Mouse (Mus musculus): ENCODE data around the gene Hsd17b14.
"Not testable (repeated sequence)": the region's sequence is repeated elsewhere in the genome, so short reads cannot be mapped to it uniquely, and the experiment has no call there.

Gene Hsd17b14

GRCm38 (mm10) chr7:45554744-45555143, at the start of gene Hsd17b14:
Hsd17b14 (plus strand) TSS chr7:45554893.
- DNase-seq: no peak

GRCm38 (mm10) chr7:45507583-45507982, 47.1 kb upstream of the Hsd17b14 start:
- DNase-seq: no peak

- DNase-seq: no peak
Observed at GRCm38 (mm10) chr7:45508561-45508960, 46.1 kb upstream of the Hsd17b14 start.

GRCm38 (mm10) chr7:45509181-45509882, 45.4 kb upstream of the Hsd17b14 start:
- no peak for DNase-seq

GRCm38 (mm10) chr7:45509912-45510787, 44.5 kb upstream of the Hsd17b14 start, which contains the start of gene Nucb1:
Nucb1 (minus strand) TSS chr7:45510406.
- peak; percentile 87 for DNase-seq

- no peak for DNase-seq
Observed at GRCm38 (mm10) chr7:45514411-45514810, 40.3 kb upstream of the Hsd17b14 start.

GRCm38 (mm10) chr7:45515436-45515835, 39.3 kb upstream of the Hsd17b14 start:
- no peak for DNase-seq

- not testable (repeated sequence) for DNase-seq
Observed at GRCm38 (mm10) chr7:45516846-45517245, 37.8 kb upstream of the Hsd17b14 start.

GRCm38 (mm10) chr7:45518618-45519017, 36.1 kb upstream of the Hsd17b14 start:
- no peak for DNase-seq

GRCm38 (mm10) chr7:45519345-45520120, 35.2 kb upstream of the Hsd17b14 start:
- DNase-seq: no peak

GRCm38 (mm10) chr7:45520605-45521004, 34.1 kb upstream of the Hsd17b14 start:
- no peak for DNase-seq

GRCm38 (mm10) chr7:45521728-45522184, 32.9 kb upstream of the Hsd17b14 start:
- DNase-seq: peak; percentile 86

- no peak for DNase-seq
Observed at GRCm38 (mm10) chr7:45522194-45522752, 32.4 kb upstream of the Hsd17b14 start.

- no peak for DNase-seq
Observed at GRCm38 (mm10) chr7:45522957-45523676, 31.6 kb upstream of the Hsd17b14 start.

- no peak for DNase-seq
Observed at GRCm38 (mm10) chr7:45523678-45524170, 31.0 kb upstream of the Hsd17b14 start.

GRCm38 (mm10) chr7:45524841-45525621, 29.7 kb upstream of the Hsd17b14 start:
- DNase-seq: no peak

GRCm38 (mm10) chr7:45525809-45526473, 28.8 kb upstream of the Hsd17b14 start, which contains the start of the genes Ppp1r15a and Plekha4:
Ppp1r15a (minus strand) TSS chr7:45526268.
Plekha4 (plus strand) TSS chr7:45526330.
- DNase-seq: peak; percentile 94

- DNase-seq: no peak
Observed at GRCm38 (mm10) chr7:45526474-45527120, 28.1 kb upstream of the Hsd17b14 start.

GRCm38 (mm10) chr7:45527169-45527568, 27.5 kb upstream of the Hsd17b14 start:
- DNase-seq: not testable (repeated sequence)

- no peak for DNase-seq
Observed at GRCm38 (mm10) chr7:45529461-45529860, 25.2 kb upstream of the Hsd17b14 start.
